Mouse (Mus musculus) kidney, embryonic 14.5 days (tissue): ENCODE data around the gene Cd180. TPM values are rescaled to one million over a fixed set of nuclear protein-coding genes. Genes with fewer than 3 reads are reported as not detected.
A peak's percentile ranks its signal among the peaks of the same experiment; 100 is the strongest.
"Not testable (repeated sequence)": the region's sequence is repeated elsewhere in the genome, so short reads cannot be mapped to it uniquely, and the experiment has no call there.

Source experiments
- ATAC-seq: fragments of 200-750 bp; cut with Nextera tagmentation; 2 replicates; pipeline ENCODE4 v1.8.0; 2017; ENCODE audit warnings: moderate number of reproducible peaks, mild to moderate bottlenecking, moderate TSS enrichment, moderate library complexity; ENCODE audit not compliant: low FRiP score, low TSS enrichment
- H3K27ac ChIP-seq: fragments of 300-500 bp; sonication (generic); 2 replicates; pipeline ENCODE4 v1.5.1; 2014; ENCODE audit warnings: low read depth, mild to moderate bottlenecking, low read length, moderate library complexity, mixed read lengths
- H3K27me3 ChIP-seq: fragments of 300-500 bp; sonication (generic); 2 replicates; pipeline ENCODE4 v1.6.1; 2014; ENCODE audit warnings: mild to moderate bottlenecking, low read length; ENCODE audit not compliant: control insufficient read depth, insufficient read depth
- H3K36me3 ChIP-seq: fragments of 300-500 bp; sonication (generic); 2 replicates; pipeline ENCODE4 v1.6.1; 2014; ENCODE audit warnings: low read length, mixed read lengths; ENCODE audit not compliant: control insufficient read depth, insufficient read depth
- H3K4me1 ChIP-seq: fragments of 300-500 bp; sonication (generic); 2 replicates; pipeline ENCODE4 v1.6.1; 2014; ENCODE audit warnings: low read length, mixed read lengths; ENCODE audit not compliant: control insufficient read depth, insufficient read depth
- H3K4me2 ChIP-seq: fragments of 300-500 bp; sonication (generic); replicated peaks from 2 replicates; pipeline ENCODE4 v1.6.1; 2014; ENCODE audit warnings: low read depth, mild to moderate bottlenecking, low read length
- H3K4me3 ChIP-seq: fragments of 300-500 bp; sonication (generic); 2 replicates; pipeline ENCODE4 v1.5.1; 2014; ENCODE audit warnings: mild to moderate bottlenecking, low read length
- H3K9ac ChIP-seq: fragments of 300-500 bp; sonication (generic); 2 replicates; pipeline ENCODE4 v1.6.1; 2014; ENCODE audit warnings: low read depth, mild to moderate bottlenecking, low read length, moderate library complexity
- H3K9me3 ChIP-seq: fragments of 300-500 bp; sonication (generic); 2 replicates; pipeline ENCODE4 v1.6.1; 2016; ENCODE audit warnings: low read length; ENCODE audit not compliant: control insufficient read depth
- WGBS: fragments of 180-500 bp; shearing (Covaris S2); extraction: QIAGEN DNeasy Blood & Tissue Kit; methylation state at CpG from one replicate; pipeline ENCODE4 v1.1.7; 2014; 5-methylcytosine and 5-hydroxymethylcytosine counted together
- polyA plus RNA-seq: library from polyadenylated mRNA; unstranded; fragments of >200 nt; fragmentation: Nextera tagmentation; extraction: Ambion mirVana; gene quantifications from 2 replicates; pipeline ENCODE4 v1.2.1, GENCODE M21; 2014

The Cd180 gene
- polyA plus RNA-seq, 1 experiment from 2014 or later = 0.60 TPM

- 33% methylated on average over 14 of the region's 14 CpGs for WGBS
- H3K27ac ChIP-seq = no peak overlapping the region
- no peaks in the 10 kb centered on the region for H3K9me3 ChIP-seq
- ATAC-seq = 0 out of 2 replicates have a peak, but pooled peaks have one; percentile 30
- H3K27me3 ChIP-seq = no peaks in the 10 kb centered on the region
- no peak overlapping the region for H3K9ac ChIP-seq
- no peaks in the 10 kb centered on the region for H3K4me1 ChIP-seq
- no peak overlapping the region for H3K4me3 ChIP-seq
- H3K4me2 ChIP-seq = no peak overlapping the region
- H3K36me3 ChIP-seq = no peaks in the 10 kb centered on the region
Observed at GRCm38 (mm10) chr13:102669522-102670256, 23.7 kb upstream of the Cd180 start.

- WGBS = 57% methylated on average over 7 of the region's 7 CpGs
- ATAC-seq = no peak; the same call in 1 of the 2 replicates
- H3K9me3 ChIP-seq = no peaks in the 10 kb centered on the region
- H3K36me3 ChIP-seq = no peaks in the 10 kb centered on the region
- H3K4me3 ChIP-seq = no peak overlapping the region
- H3K27ac ChIP-seq = no peak overlapping the region
- H3K4me2 ChIP-seq = no peak overlapping the region
- no peaks in the 10 kb centered on the region for H3K27me3 ChIP-seq
- no peaks in the 10 kb centered on the region for H3K4me1 ChIP-seq
- H3K9ac ChIP-seq = no peak overlapping the region
Observed at GRCm38 (mm10) chr13:102670503-102670902, 22.9 kb upstream of the Cd180 start.

- H3K27ac ChIP-seq = no peak overlapping the region
- 83% methylated on average over 3 of the region's 3 CpGs for WGBS
- no peaks in the 10 kb centered on the region for H3K27me3 ChIP-seq
- no peak overlapping the region for H3K9ac ChIP-seq
- H3K36me3 ChIP-seq = no peaks in the 10 kb centered on the region
- H3K4me2 ChIP-seq = no peak overlapping the region
- H3K4me3 ChIP-seq = no peak overlapping the region
- no peak for ATAC-seq
- no peaks in the 10 kb centered on the region for H3K4me1 ChIP-seq
- no peaks in the 10 kb centered on the region for H3K9me3 ChIP-seq
Observed at GRCm38 (mm10) chr13:102674083-102674482, 19.3 kb upstream of the Cd180 start.

- H3K27me3 ChIP-seq, H3K27ac ChIP-seq, H3K36me3 ChIP-seq, H3K9ac ChIP-seq, H3K4me2 ChIP-seq, ATAC-seq, H3K4me1 ChIP-seq, H3K4me3 ChIP-seq, H3K9me3 ChIP-seq: not testable (repeated sequence)
- WGBS = 87% methylated on average over 4 of the region's 4 CpGs
Observed at GRCm38 (mm10) chr13:102677602-102678001, 15.8 kb upstream of the Cd180 start.

- no peaks in the 10 kb centered on the region for H3K4me1 ChIP-seq
- H3K9me3 ChIP-seq = no peaks in the 10 kb centered on the region
- H3K27ac ChIP-seq = no peak overlapping the region
- no peak overlapping the region for H3K9ac ChIP-seq
- no peaks in the 10 kb centered on the region for H3K36me3 ChIP-seq
- H3K27me3 ChIP-seq = no peaks in the 10 kb centered on the region
- WGBS = 4% methylated on average over 2 of the region's 2 CpGs
- ATAC-seq = peak; percentile 57; the same call in 1 of the 2 replicates
- H3K4me2 ChIP-seq = no peak overlapping the region
- H3K4me3 ChIP-seq = no peak overlapping the region
Observed at GRCm38 (mm10) chr13:102678482-102678881, 14.9 kb upstream of the Cd180 start.

GRCm38 (mm10) chr13:102684890-102685289 lies 8.5 kb upstream of the Cd180 start:
- H3K4me1 ChIP-seq = no peaks in the 10 kb centered on the region
- ATAC-seq = no peak
- H3K4me2 ChIP-seq = no peak overlapping the region
- no peaks in the 10 kb centered on the region for H3K27me3 ChIP-seq
- no peaks in the 10 kb centered on the region for H3K36me3 ChIP-seq
- no peaks in the 10 kb centered on the region for H3K9me3 ChIP-seq
- no peak overlapping the region for H3K27ac ChIP-seq
- 78% methylated on average over 4 of the region's 4 CpGs for WGBS
- no peak overlapping the region for H3K4me3 ChIP-seq
- no peak overlapping the region for H3K9ac ChIP-seq

GRCm38 (mm10) chr13:102688121-102688520 lies 5.2 kb upstream of the Cd180 start:
- 74% methylated on average over 1 of the region's 1 CpGs for WGBS
- H3K27me3 ChIP-seq = no peaks in the 10 kb centered on the region
- H3K36me3 ChIP-seq = no peaks in the 10 kb centered on the region
- no peaks in the 10 kb centered on the region for H3K9me3 ChIP-seq
- no peaks in the 10 kb centered on the region for H3K4me1 ChIP-seq
- H3K4me3 ChIP-seq = no peak overlapping the region
- H3K4me2 ChIP-seq = no peak overlapping the region
- H3K27ac ChIP-seq = no peak overlapping the region
- no peak overlapping the region for H3K9ac ChIP-seq
- no peak for ATAC-seq

- H3K36me3 ChIP-seq = no peaks in the 10 kb centered on the region
- H3K4me2 ChIP-seq = no peak overlapping the region
- no peak overlapping the region for H3K9ac ChIP-seq
- H3K27ac ChIP-seq = no peak overlapping the region
- no peaks in the 10 kb centered on the region for H3K4me1 ChIP-seq
- H3K27me3 ChIP-seq = no peaks in the 10 kb centered on the region
- H3K4me3 ChIP-seq = no peak overlapping the region
- no peak for ATAC-seq
- 81% methylated on average over 6 of the region's 6 CpGs for WGBS
- no peaks in the 10 kb centered on the region for H3K9me3 ChIP-seq
Observed at GRCm38 (mm10) chr13:102689201-102690090, 3.9 kb upstream of the Cd180 start.

GRCm38 (mm10) chr13:102690184-102690583 lies 3.2 kb upstream of the Cd180 start:
- Histone ChIP-seq H3K9ac (no peak overlapping the region), H3K4me3 (no peak overlapping the region), H3K9me3 (no peaks in the 10 kb centered on the region), H3K4me2 (no peak overlapping the region), H3K27ac (no peak overlapping the region), H3K27me3 (no peaks in the 10 kb centered on the region), H3K4me1 (no peaks in the 10 kb centered on the region), H3K36me3 (no peaks in the 10 kb centered on the region)
- no peak for ATAC-seq
- 90% methylated on average over 5 of the region's 5 CpGs for WGBS
